Mouse (Mus musculus) limb, embryonic 12.5 days (tissue): ENCODE measurements around the gene Slc4a2. TPM values are rescaled to one million over a fixed set of nuclear protein-coding genes. Genes with fewer than 3 reads are reported as not detected.

Experiments
- ATAC-seq: fragments of 200-750 bp; cut with Nextera tagmentation; 2 replicates; pipeline ENCODE4 v1.8.0; 2017; ENCODE audit warnings: low read depth, moderate TSS enrichment; ENCODE audit not compliant: insufficient number of reproducible peaks, insufficient read depth, low FRiP score, low TSS enrichment
- H3K27ac ChIP-seq: fragments of 300-500 bp; sonication (generic); 2 replicates; pipeline ENCODE4 v1.5.1; 2016; ENCODE audit warnings: mild to moderate bottlenecking, moderate library complexity
- H3K27me3 ChIP-seq: fragments of 300-500 bp; sonication (generic); 2 replicates; pipeline ENCODE4 v1.6.1; 2016; ENCODE audit warnings: mild to moderate bottlenecking, moderate library complexity
- H3K36me3 ChIP-seq: fragments of 300-500 bp; sonication (generic); 2 replicates; pipeline ENCODE4 v1.6.1; 2016; ENCODE audit warnings: mild to moderate bottlenecking, moderate library complexity
- H3K4me1 ChIP-seq: fragments of 300-500 bp; sonication (generic); replicated peaks from 2 replicates; pipeline ENCODE4 v1.6.1; 2016
- H3K4me2 ChIP-seq: fragments of 300-500 bp; sonication (generic); 2 replicates; pipeline ENCODE4 v1.6.1; 2016; ENCODE audit warnings: mild to moderate bottlenecking, moderate library complexity
- H3K4me3 ChIP-seq: fragments of 300-500 bp; sonication (generic); replicated peaks from 2 replicates; pipeline ENCODE4 v1.5.1; 2016; ENCODE audit warnings: mild to moderate bottlenecking
- H3K9ac ChIP-seq: fragments of 300-500 bp; sonication (generic); replicated peaks from 2 replicates; pipeline ENCODE4 v1.6.1; 2016; ENCODE audit warnings: mild to moderate bottlenecking, moderate library complexity
- H3K9me3 ChIP-seq: fragments of 300-500 bp; sonication (generic); 2 replicates; pipeline ENCODE4 v1.6.1; 2016; ENCODE audit warnings: mild to moderate bottlenecking, moderate library complexity
- WGBS: fragments of 180-500 bp; shearing (Covaris S2); methylation state at CpG from one replicate; pipeline ENCODE4 v1.1.7; 2016; 5-methylcytosine and 5-hydroxymethylcytosine counted together
- polyA plus RNA-seq: library from polyadenylated mRNA; unstranded; fragments of >200 nt; fragmentation: Nextera tagmentation; extraction: Ambion mirVana; gene quantifications from 2 replicates; pipeline ENCODE4 v1.2.1, GENCODE M21; 2016

Gene Slc4a2
- polyA plus RNA-seq, 1 experiment from 2014 or later, result 47.1 TPM

DNA sequence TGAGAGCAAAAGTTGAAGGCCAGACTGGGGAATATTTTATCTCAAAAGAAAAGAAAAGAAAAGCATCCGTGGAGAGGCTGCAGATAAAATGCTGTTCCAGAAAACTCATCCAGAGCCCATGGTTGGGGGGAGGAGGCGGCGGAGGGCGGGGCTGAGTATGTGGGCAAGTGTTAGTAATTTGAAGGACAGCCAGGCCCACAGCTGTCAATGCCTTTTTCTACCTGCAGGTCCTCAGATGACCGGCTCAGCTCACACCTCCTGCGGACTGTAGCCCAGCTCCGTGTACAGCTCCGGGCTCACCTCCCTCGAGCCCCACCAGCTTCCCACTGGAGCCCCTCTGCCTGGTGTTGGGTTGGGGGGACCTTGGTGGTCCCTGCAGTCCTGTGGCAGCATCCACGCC, 24.0 kb upstream of the Slc4a2 start:
- no peak overlapping the region for H3K4me3 ChIP-seq
- no peak overlapping the region for H3K4me2 ChIP-seq
- WGBS, result 76% methylated on average over 10 of the region's 10 CpGs
- no peak overlapping the region for H3K27ac ChIP-seq
- ATAC-seq, result no peak
- H3K9ac ChIP-seq, result no peak overlapping the region
- H3K4me1 ChIP-seq, result no peaks in the 10 kb centered on the region; the same call in 1 of the 2 replicates
- no peaks in the 10 kb centered on the region for H3K9me3 ChIP-seq
- H3K36me3 ChIP-seq, result peaks cover 38% of the 10 kb centered on the region
- H3K27me3 ChIP-seq, result no peaks in the 10 kb centered on the region

DNA sequence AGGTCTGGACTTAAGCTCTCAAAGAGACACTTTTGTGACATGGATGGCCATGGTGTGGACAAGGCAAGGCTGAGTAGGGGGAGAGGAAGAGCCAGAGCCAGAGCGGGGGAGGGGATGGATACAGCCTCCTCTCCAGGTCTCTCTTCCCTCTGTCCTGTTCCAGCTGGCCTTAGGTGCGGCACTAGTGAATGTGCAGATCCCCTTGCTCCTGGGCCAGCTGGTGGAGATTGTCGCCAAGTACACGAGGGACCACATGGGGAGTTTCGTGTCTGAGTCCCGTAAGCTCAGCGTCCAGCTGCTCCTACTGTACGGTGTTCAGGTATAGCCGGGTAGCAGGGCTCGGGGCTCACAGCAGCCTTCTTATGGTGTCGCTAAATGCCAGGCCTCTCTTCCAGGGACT, 23.3 kb upstream of the Slc4a2 start:
- H3K36me3 ChIP-seq, result peaks cover 38% of the 10 kb centered on the region
- no peak overlapping the region for H3K9ac ChIP-seq
- H3K9me3 ChIP-seq, result no peaks in the 10 kb centered on the region
- H3K27me3 ChIP-seq, result no peaks in the 10 kb centered on the region
- no peak overlapping the region for H3K4me3 ChIP-seq
- WGBS, result 84% methylated on average over 11 of the region's 11 CpGs
- H3K27ac ChIP-seq, result no peak overlapping the region
- H3K4me1 ChIP-seq, result no peaks in the 10 kb centered on the region; the same call in 1 of the 2 replicates
- ATAC-seq, result no peak
- H3K4me2 ChIP-seq, result no peak overlapping the region

DNA sequence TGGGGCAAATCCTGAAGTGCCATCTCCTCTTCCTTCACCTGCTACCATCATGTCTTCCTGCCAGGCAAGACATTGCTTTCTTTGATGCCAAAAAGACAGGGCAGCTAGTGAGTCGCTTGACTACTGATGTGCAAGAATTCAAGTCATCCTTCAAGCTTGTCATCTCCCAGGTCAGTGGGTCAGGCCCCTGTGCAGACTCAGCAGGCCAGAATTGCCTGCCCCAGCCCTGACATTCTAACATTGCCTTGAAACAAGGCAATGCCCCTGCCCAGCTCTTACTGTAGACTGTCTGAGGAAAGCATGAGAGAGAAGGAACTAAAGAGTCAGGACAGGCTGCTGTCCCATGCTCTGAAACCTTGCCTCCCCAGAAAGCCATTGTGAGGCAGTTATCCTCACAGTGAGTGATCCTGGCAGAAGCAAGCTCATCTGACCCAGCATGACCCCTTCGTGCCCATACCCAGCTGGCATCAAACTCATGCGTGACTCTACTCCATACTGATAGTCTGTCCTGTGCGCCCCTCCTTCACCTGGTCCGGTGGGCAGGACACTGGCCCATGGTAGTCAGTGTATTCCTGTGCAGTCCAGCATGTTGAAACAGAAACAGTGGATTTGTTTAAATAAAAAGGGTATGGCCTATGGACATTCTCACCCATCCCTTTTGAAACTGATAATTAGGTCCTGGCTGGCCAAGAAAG, 22.6 kb upstream of the Slc4a2 start:
- no peak overlapping the region for H3K4me3 ChIP-seq
- 0 out of 2 replicates have a peak overlapping the region, but pooled peaks have one; percentile 37 for H3K9ac ChIP-seq
- H3K4me1 ChIP-seq, result no peaks in the 10 kb centered on the region; the same call in 1 of the 2 replicates
- WGBS, result 88% methylated on average over 5 of the region's 5 CpGs
- no peak overlapping the region for H3K4me2 ChIP-seq
- H3K36me3 ChIP-seq, result peaks cover 39% of the 10 kb centered on the region
- no peak overlapping the region for H3K27ac ChIP-seq
- H3K9me3 ChIP-seq, result no peaks in the 10 kb centered on the region
- ATAC-seq, result no peak
- no peaks in the 10 kb centered on the region for H3K27me3 ChIP-seq

DNA sequence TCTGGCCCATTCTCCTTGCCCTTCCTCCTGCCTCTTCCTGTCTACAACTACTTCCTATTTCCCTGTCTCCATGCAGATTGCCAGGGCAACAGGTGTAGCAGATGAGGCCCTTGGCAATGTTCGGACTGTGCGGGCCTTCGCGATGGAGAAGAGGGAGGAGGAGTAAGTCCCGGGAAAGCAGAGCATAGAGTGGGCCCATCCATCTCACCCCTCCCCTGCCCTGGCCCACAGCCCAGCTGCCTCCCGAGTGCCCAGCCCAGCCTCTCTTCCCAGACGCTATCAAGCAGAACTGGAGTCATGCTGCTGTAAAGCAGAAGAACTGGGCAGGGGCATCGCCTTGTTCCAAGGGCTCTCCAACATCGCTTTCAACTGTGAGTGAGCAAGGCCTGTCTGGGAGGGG, 21.7 kb upstream of the Slc4a2 start:
- 83% methylated on average over 9 of the region's 9 CpGs for WGBS
- ATAC-seq, result no peak
- H3K27me3 ChIP-seq, result no peaks in the 10 kb centered on the region
- no peaks in the 10 kb centered on the region; the same call in 1 of the 2 replicates for H3K4me1 ChIP-seq
- H3K9ac ChIP-seq, result 0 out of 2 replicates have a peak overlapping the region, but pooled peaks have one; percentile 12
- no peak overlapping the region for H3K4me3 ChIP-seq
- H3K4me2 ChIP-seq, result no peak overlapping the region
- H3K9me3 ChIP-seq, result no peaks in the 10 kb centered on the region
- no peak overlapping the region for H3K27ac ChIP-seq
- H3K36me3 ChIP-seq, result peaks cover 47% of the 10 kb centered on the region

DNA sequence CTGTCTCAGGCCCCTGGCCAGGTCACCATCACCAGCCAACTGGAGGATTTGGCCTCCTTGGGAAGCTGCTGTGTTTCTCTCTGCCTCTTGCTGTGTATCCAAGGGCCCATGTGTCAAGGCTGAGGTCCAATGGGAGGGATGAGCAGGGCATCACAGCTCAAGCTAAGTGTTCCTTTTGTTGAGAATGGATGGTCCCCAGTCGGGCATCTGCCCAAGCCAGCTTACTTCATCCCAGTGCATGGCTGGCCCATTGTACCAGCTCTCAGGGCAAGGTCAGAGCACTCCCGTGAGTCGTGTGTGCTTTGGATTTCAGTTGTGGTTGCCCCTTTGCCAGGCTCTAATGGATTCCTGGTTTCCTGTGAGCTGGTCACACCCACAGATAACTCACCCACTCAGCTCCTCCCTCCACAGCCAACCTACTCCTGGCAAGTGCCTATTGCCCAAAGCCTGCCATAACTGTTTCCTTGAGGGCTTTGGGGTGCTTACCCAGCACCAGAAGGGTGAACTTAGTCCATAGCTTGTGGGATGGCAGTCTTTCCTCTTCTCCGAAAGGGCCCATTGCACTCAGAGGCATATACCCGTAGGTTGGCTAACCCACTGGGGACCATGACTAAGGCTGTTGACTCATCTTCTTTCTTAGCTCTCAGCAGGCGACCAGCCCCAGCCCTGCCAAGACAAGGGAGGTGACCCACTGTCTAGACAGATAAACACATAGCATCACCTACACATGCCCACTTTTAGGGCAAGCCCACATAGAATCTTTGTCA, 18.9 kb upstream of the Slc4a2 start:
- H3K4me1 ChIP-seq, result no peaks in the 10 kb centered on the region; the same call in 1 of the 2 replicates
- WGBS, result 87% methylated on average over 6 of the region's 6 CpGs
- ATAC-seq, result no peak
- H3K9me3 ChIP-seq, result no peaks in the 10 kb centered on the region
- no peaks in the 10 kb centered on the region for H3K27me3 ChIP-seq
- H3K4me3 ChIP-seq, result no peak overlapping the region
- no peak overlapping the region for H3K27ac ChIP-seq
- H3K4me2 ChIP-seq, result no peak overlapping the region
- no peak overlapping the region for H3K9ac ChIP-seq
- H3K36me3 ChIP-seq, result peaks cover 64% of the 10 kb centered on the region

DNA sequence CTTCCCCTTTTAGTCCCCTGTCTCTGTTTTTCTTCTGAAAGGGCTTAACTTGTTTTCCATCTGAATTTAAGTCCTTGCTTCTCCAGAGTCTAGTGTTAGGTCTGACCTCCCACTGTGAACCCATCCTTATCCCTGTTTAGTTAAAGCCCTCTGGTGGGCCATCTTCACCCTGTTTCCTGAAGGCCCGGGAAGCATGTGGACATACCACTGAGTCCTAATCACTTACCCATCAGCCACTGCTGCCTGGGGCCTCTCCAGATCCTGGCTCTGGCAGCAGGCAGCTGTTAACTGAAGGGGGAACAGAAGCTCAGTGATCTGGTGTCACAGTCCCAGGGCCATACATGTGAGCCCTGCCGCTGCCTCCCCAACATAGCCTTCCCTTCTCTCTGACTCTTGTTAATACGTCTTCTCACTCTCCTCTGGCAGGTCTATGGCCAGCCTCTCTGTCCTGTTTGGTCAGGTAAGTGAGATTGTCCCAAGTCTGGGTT, 18.2 kb upstream of the Slc4a2 start:
- no peaks in the 10 kb centered on the region for H3K4me1 ChIP-seq
- H3K4me2 ChIP-seq, result no peak overlapping the region
- no peak overlapping the region for H3K4me3 ChIP-seq
- ATAC-seq, result no peak
- H3K27me3 ChIP-seq, result no peaks in the 10 kb centered on the region
- H3K36me3 ChIP-seq, result peaks cover 62% of the 10 kb centered on the region
- no peaks in the 10 kb centered on the region for H3K9me3 ChIP-seq
- H3K27ac ChIP-seq, result no peak overlapping the region
- no peak overlapping the region for H3K9ac ChIP-seq
- 63% methylated on average over 3 of the region's 3 CpGs for WGBS

DNA sequence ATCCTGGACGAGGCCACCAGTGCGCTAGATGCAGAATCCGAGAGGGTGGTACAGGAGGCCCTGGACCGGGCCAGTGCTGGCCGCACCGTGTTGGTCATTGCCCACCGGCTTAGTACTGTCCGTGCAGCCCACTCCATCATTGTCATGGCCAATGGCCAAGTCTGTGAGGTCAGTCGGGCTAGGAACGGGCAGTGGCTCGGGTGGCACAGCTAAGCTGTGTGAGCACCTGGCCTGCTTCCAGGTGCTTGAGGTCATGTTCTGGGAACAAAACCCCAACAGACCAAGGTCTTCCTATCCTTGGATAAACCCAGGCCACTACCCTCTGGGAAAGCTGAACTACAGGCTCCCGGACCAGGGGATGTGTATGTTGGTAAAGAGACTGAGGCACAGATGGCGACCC, 15.0 kb upstream of the Slc4a2 start:
- H3K36me3 ChIP-seq, result peaks cover 33% of the 10 kb centered on the region
- H3K9ac ChIP-seq, result no peak overlapping the region
- H3K27ac ChIP-seq, result no peak overlapping the region
- peaks cover 12% of the 10 kb centered on the region for H3K4me1 ChIP-seq
- WGBS, result 93% methylated on average over 13 of the region's 13 CpGs
- no peaks in the 10 kb centered on the region for H3K27me3 ChIP-seq
- no peak overlapping the region for H3K4me3 ChIP-seq
- H3K4me2 ChIP-seq, result no peak overlapping the region
- no peak for ATAC-seq
- H3K9me3 ChIP-seq, result no peaks in the 10 kb centered on the region

DNA sequence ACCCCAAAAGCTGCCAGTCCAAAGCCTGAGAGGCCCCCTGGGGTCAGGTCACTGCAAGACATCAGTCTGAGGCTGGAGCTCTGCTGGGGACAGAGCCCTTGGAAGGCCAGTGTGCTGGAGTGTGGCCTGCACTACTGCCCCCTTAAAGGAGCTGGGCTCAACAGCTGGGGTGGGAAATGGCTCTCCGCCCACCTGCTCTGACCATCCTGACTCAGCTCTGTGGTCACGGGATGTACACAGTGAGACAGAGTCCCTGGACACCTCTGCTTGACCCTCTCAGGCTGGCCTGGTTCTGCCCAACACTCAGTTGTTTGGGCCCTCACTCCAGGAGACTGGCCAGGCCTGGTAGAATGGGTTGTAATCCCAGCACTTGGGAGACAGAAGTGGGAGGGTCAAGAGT, 14.2 kb upstream of the Slc4a2 start:
- Histone ChIP-seq H3K4me2 (no peak overlapping the region), H3K27me3 (no peaks in the 10 kb centered on the region), H3K4me3 (no peak overlapping the region), H3K9ac (no peak overlapping the region), H3K27ac (no peak overlapping the region), H3K9me3 (no peaks in the 10 kb centered on the region), H3K4me1 (peaks cover 18% of the 10 kb centered on the region), H3K36me3 (peaks cover 26% of the 10 kb centered on the region)
- 86% methylated on average over 2 of the region's 2 CpGs for WGBS
- no peak for ATAC-seq

DNA sequence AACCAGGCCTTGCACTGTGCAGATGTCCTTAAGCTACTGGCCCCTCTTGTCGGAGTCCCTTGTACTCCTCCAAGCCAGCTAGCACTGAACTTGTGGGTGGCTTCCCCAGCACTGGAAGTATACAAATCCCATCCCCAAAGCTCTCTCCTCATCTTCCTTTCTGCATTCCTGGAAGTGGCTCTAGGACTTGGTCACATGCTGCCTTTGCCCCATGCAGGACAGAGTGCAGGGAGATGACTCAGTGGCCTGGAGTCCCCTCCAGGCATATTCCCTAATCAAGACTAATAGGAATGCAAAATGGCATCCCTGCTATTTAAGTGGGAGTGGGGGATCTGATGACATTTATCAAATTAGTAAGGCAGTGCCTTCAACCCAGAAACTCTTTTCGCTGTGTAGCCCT, 11.6 kb upstream of the Slc4a2 start:
- Histone ChIP-seq H3K36me3 (peaks cover 17% of the 10 kb centered on the region), H3K4me1 (peaks cover 24% of the 10 kb centered on the region), H3K27ac (no peak overlapping the region), H3K9ac (no peak overlapping the region), H3K9me3 (no peaks in the 10 kb centered on the region), H3K4me3 (no peak overlapping the region), H3K27me3 (no peaks in the 10 kb centered on the region), H3K4me2 (no peak overlapping the region)
- ATAC-seq, result no peak
- WGBS, result 87% methylated on average over 2 of the region's 2 CpGs

DNA sequence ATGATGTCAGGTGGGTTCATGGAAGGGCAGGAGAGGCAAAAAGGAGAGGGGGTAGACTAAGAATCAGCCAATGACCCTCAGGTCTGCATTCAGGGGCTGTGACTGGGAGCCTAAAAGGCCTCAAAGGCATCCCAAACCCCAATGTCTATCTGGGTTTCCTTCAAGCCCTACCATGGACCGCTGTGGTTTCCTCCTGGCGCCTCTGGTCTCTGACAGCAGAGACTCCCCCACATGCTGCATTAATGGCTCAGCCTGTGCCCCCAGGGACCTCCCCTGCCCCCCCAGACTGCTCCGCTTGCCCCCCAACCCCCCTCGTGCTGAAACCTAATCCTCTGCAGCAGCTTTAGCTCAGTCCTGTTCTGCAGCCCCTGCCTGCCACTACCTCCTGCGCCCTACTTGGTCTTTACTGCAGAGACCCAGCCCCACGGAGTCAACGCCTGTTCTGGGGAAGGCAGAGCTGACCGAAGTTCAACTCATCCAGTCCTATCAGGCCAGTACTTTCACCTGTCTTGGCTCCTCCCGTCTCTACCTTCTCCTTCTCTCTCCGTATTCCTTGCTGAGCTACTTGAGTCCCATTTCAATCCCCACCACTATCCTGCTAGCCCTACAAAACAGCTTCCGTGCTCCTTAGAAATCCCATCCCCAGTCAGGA, 10.5 kb upstream of the Slc4a2 start, which contains the start of gene Asic3:
Asic3 (plus strand) TSS at position 351 of the 652 bp plus-strand sequence.
- Histone ChIP-seq H3K9me3 (no peaks in the 10 kb centered on the region), H3K4me2 (peak within 1 kb of the TSS; percentile 35), H3K4me1 (peaks cover 24% of the 10 kb centered on the region), H3K27me3 (no peaks in the 10 kb centered on the region), H3K4me3 (no peak within 1 kb of the TSS), H3K36me3 (peaks cover 16% of the 10 kb centered on the region; the same call in 1 of the 2 replicates), H3K27ac (peak within 1 kb of the TSS; percentile 32), H3K9ac (no peak within 1 kb of the TSS)
- no peak for ATAC-seq
- 36% methylated on average over 11 of the region's 11 CpGs for WGBS

DNA sequence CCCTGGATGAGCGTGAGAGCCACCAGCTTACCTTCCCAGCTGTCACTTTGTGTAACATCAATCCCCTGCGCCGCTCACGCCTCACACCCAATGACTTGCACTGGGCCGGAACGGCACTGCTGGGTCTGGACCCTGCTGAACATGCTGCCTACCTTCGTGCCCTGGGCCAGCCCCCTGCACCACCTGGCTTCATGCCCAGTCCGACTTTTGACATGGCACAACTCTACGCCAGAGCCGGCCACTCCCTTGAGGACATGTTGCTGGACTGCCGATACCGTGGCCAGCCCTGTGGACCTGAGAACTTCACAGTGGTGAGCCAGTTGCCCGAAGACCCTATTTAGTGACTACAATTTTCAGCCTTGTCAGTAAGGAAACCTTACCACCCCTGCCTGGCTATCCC, 9.7 kb upstream of the Slc4a2 start:
- no peak overlapping the region for H3K9ac ChIP-seq
- WGBS, result 81% methylated on average over 13 of the region's 13 CpGs
- no peak for ATAC-seq
- no peaks in the 10 kb centered on the region for H3K27me3 ChIP-seq
- H3K36me3 ChIP-seq, result peaks cover 17% of the 10 kb centered on the region
- no peak overlapping the region for H3K4me3 ChIP-seq
- no peaks in the 10 kb centered on the region for H3K9me3 ChIP-seq
- H3K27ac ChIP-seq, result no peak overlapping the region; the same call in 1 of the 2 replicates
- peaks cover 24% of the 10 kb centered on the region for H3K4me1 ChIP-seq
- H3K4me2 ChIP-seq, result peak overlapping the region; percentile 35; the same call in 1 of the 2 replicates
